Mouse (Mus musculus): ENCODE measurements at regions not wholly inside any gene's neighbourhood (a gene's known extent, or its start where the extent isn't known, plus 50 kb on each side); places are given as distances from the start of the nearest gene placed in this dataset.
A peak's percentile ranks its signal among the peaks of the same experiment; 100 is the strongest.

- DNase-seq (ENCODE audit: low spot score in 2 of 2), result no peak
Observed at GRCm38 (mm10) chr2:173994301-173995073, 81.6 kb upstream of the Stx16 start.

- no peak for DNase-seq (ENCODE audit: low spot score in 2 of 2)
Observed at GRCm38 (mm10) chr2:174004666-174005065, 71.4 kb upstream of the Stx16 start.

- DNase-seq (ENCODE audit: low spot score in 2 of 2), result no peak
Observed at GRCm38 (mm10) chr2:174007976-174008349, 68.1 kb upstream of the Stx16 start.

- DNase-seq (ENCODE audit: low spot score in 2 of 2), result no peak
Observed at GRCm38 (mm10) chr2:174008350-174009218, 67.5 kb upstream of the Stx16 start.

GRCm38 (mm10) chr2:174010038-174010437, 66.1 kb upstream of the Stx16 start:
- DNase-seq (ENCODE audit: low spot score in 2 of 2), result no peak

GRCm38 (mm10) chr2:174011399-174011798, 64.7 kb upstream of the Stx16 start:
- DNase-seq (ENCODE audit: low spot score in 2 of 2), result no peak

- DNase-seq (ENCODE audit: low spot score in 2 of 2), result no peak
Observed at GRCm38 (mm10) chr2:174014361-174014760, 61.7 kb upstream of the Stx16 start.

GRCm38 (mm10) chr2:174015283-174015682, 60.8 kb upstream of the Stx16 start:
- no peak for DNase-seq (ENCODE audit: low spot score in 2 of 2)

- DNase-seq (ENCODE audit: low spot score in 2 of 2), result no peak
Observed at GRCm38 (mm10) chr2:174016068-174016467, 60.0 kb upstream of the Stx16 start.

- no peak for DNase-seq (ENCODE audit: low spot score in 2 of 2)
Observed at GRCm38 (mm10) chr2:174017042-174017441, 59.1 kb upstream of the Stx16 start.

- no peak for DNase-seq (ENCODE audit: low spot score in 2 of 2)
Observed at GRCm38 (mm10) chr2:174017596-174017995, 58.5 kb upstream of the Stx16 start.

- DNase-seq (ENCODE audit: low spot score in 2 of 2), result no peak
Observed at GRCm38 (mm10) chr2:174018002-174018401, 58.1 kb upstream of the Stx16 start.

GRCm38 (mm10) chr2:174018986-174019385, 57.1 kb upstream of the Stx16 start:
- no peak for DNase-seq (ENCODE audit: low spot score in 2 of 2)

- no peak for DNase-seq (ENCODE audit: low spot score in 2 of 2)
Observed at GRCm38 (mm10) chr2:174019970-174020369, 56.1 kb upstream of the Stx16 start.

- no peak for DNase-seq (ENCODE audit: low spot score in 2 of 2)
Observed at GRCm38 (mm10) chr2:174020447-174020846, 55.7 kb upstream of the Stx16 start.

GRCm38 (mm10) chr2:174021538-174021937, 54.6 kb upstream of the Stx16 start:
- no peak for DNase-seq (ENCODE audit: low spot score in 2 of 2)

GRCm38 (mm10) chr2:174022292-174022691, 53.8 kb upstream of the Stx16 start:
- DNase-seq (ENCODE audit: low spot score in 2 of 2), result no peak

GRCm38 (mm10) chr2:174025181-174025870, 50.8 kb upstream of the Stx16 start:
- DNase-seq (ENCODE audit: low spot score in 2 of 2), result peak; percentile 1 to 16
